Comparison of ENCODE assay signal across 8 mouse cellular contexts in the genomic region with DNA sequence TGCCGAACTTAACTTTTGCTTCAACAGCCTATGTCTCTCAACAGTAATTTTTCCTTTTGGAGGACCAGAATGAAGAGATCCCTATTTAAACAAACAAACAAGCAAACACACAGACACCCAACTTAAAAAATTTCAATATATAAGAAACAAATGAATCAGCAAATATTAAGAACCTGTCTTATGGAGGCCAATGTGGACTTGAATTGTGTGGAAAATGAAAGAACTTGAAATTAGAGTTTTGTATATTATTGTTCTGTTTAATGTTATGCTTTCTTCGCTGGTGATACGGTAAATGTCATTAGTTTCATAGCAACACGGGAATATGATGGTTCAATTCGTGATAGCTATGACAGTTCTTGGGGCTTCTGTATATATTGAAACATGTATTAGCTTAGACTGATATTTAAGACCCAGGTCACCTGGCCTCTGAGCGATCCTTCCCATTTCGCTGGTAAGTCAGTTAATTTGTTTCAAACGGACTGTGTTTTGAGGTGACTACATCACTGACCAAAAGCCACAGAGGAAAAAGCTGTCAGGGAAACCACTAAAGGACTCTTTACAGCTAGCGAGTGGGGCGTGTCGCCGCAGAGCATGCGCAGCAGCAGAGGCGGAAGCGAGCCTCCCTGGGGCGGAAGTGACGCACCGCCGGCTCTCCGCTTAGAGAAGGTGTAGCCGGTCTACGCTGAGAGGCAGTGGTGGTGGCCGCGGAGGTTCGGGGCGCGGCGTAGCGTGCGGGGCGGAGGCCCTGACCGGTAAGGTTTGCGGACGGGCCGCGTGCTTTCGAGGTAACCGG. TPM values are rescaled to one million over a fixed set of nuclear protein-coding genes. Genes with fewer than 3 reads are reported as not detected.
A peak's percentile ranks its signal among the peaks of the same experiment; 100 is the strongest.
DNase-seq lines count a peak whose midpoint lies in the region; TF ChIP-seq lines count a peak whose summit lies in the region.

Tax1bp1 (plus strand) TSS at position 626 of the 793 bp plus-strand sequence.

- peak; percentile 95 to 98 for DNase-seq in adrenal gland, adult (ENCODE audit: inconsistent age in 2 of 2, low spot score in 1 of 2)
- peak; percentile 97 for DNase-seq in embryo, embryonic 10 days (ENCODE audit: low spot score)
- DNase-seq in gastrocnemius, postnatal 10 days = peak; percentile 92
- peak; percentile 64 for DNase-seq in hindlimb bud, embryonic 11.5 days (ENCODE audit: extremely low spot score, low read depth, low spot score)
- peak; percentile 91 to 94 for DNase-seq in left cerebral cortex, adult 2 months (ENCODE audit: extremely low spot score in 1 of 2, low spot score in 2 of 2)
- peak; percentile 85 for DNase-seq in retina, postnatal 7 days (ENCODE audit: low read depth, low spot score)
- peak; percentile 70 for DNase-seq in urinary bladder, postnatal 10 days (ENCODE audit: low spot score)

- H3K4me3 ChIP-seq in left cerebral cortex, adult 2 months = peak within 1 kb of the TSS; percentile 79
- H3K4me3 ChIP-seq in macrophage (ENCODE audit: inconsistent target) = peak within 1 kb of the TSS; percentile 69

- WGBS in macrophage (ENCODE audit: missing documents) = 2% methylated on average over 37 of the region's 38 CpGs

- peaks cover 44% of the 10 kb centered on the region for H3K79me2 ChIP-seq in macrophage (ENCODE audit: inconsistent target)

- no peaks in the 10 kb centered on the region for H3K36me3 ChIP-seq in macrophage (ENCODE audit: inconsistent target)

- peak within 1 kb of the TSS; percentile 97 for H3K27ac ChIP-seq in left cerebral cortex, adult 2 months
- H3K27ac ChIP-seq in macrophage = peak within 1 kb of the TSS; percentile 66

- no peak for TF ChIP-seq CTCF in left cerebral cortex, adult 2 months (IDR thresholded peaks at IDR 0.05)

- intact Hi-C loops in left cerebral cortex, adult 2 months (cut with DNase I) = loop anchor here (1.0 to 5.0 kb wide), 2 partner anchors 51 to 73 kb away; partner anchors contain the start of gene Hibadh

RNA-seq across cellular contexts. Expression of gene Tax1bp1, which starts in this region (rescaled TPM):
- total RNA-seq in gastrocnemius, postnatal 10 days (2021) = 10 to 100 TPM; 63.9 to 66.6 TPM
- 100 to 1,000 TPM; 122 to 136 TPM for total RNA-seq in left cerebral cortex, adult 2 months (2021)
- total RNA-seq in macrophage (2018; cell fraction: chromatin; rRNA removed) = 100 to 1,000 TPM; 175 to 454 (median 248) TPM
- total RNA-seq in macrophage (2018; cell fraction: cytosol; rRNA removed) = 100 to 1,000 TPM; 139 to 219 (median 170) TPM
- 100 to 1,000 TPM; 137 to 362 (median 212) TPM for total RNA-seq in macrophage (2018; cell fraction: nucleus; rRNA removed)
- polyA plus RNA-seq in macrophage (2018) = 129 to 262 TPM (median 129 TPM) in 3 replicates

Comparison
In these comparisons a context has a peak if more than half of its experiments do, and no peak if none do; other contexts are left out.
1. Peak in every context shown above with its lines: DNase-seq, H3K4me3 ChIP-seq and H3K27ac ChIP-seq.